Mouse (Mus musculus): ENCODE measurements around the gene Rnf150. TPM values are rescaled to one million over a fixed set of nuclear protein-coding genes. Genes with fewer than 3 reads are reported as not detected.
A peak's percentile ranks its signal among the peaks of the same experiment; 100 is the strongest.

The Rnf150 gene
- total RNA-seq, 1 experiment = 0.09 TPM

- no peak overlapping the region for H3K27ac ChIP-seq (ENCODE audit: insufficient read depth, low read depth, low read length, poor library complexity, severe bottlenecking)
- in situ Hi-C loops (cut with MboI; ENCODE audit: low sequenced_read_pairs in 2 of 2, unreplicated experiment in 2 of 2) = no loop called here
These were observed 110.2 kb downstream of the Rnf150 start for GRCm38 (mm10) chr8:82973331-82973730.

GRCm38 (mm10) chr8:82981244-82981855 is 118.2 kb downstream of the Rnf150 start:
- H3K4me1 ChIP-seq (ENCODE audit: control insufficient read depth in 2 of 2, insufficient read depth in 2 of 2, low read length in 2 of 2, poor library complexity in 1 of 2) = peaks cover 2 to 3% of the 10 kb centered on the region in 2 experiments; a peak in 3 of 4 replicates
- DNase-seq (ENCODE audit: low read depth, low spot score) = no peak
- no peak overlapping the region for H3K27ac ChIP-seq (ENCODE audit: insufficient read depth, low read depth, low read length, poor library complexity, severe bottlenecking)
- no peak overlapping the region for H3K4me3 ChIP-seq (ENCODE audit: insufficient read depth in 1 of 2, low read depth in 1 of 2, low read length in 2 of 2, poor library complexity in 1 of 2, severe bottlenecking in 1 of 2)
- no peaks in the 10 kb centered on the region for H3K9me3 ChIP-seq (ENCODE audit: control insufficient read depth, insufficient read depth, low read depth, low read length)
- no peak for TF ChIP-seq HCFC1 (IDR thresholded peaks at IDR 0.05; ENCODE audit: borderline replicate concordance, insufficient read depth, low read length)
- H3K9ac ChIP-seq (ENCODE audit: insufficient read depth, low read depth, low read length, poor library complexity, severe bottlenecking) = no peak overlapping the region
- no peaks in the 10 kb centered on the region for H3K36me3 ChIP-seq (ENCODE audit: control insufficient read depth, insufficient read depth, low read length, poor library complexity, severe bottlenecking)
- in situ Hi-C loops (cut with MboI; ENCODE audit: low sequenced_read_pairs in 2 of 2, unreplicated experiment in 2 of 2) = no loop called here

More at GRCm38 (mm10) chr8:82973331-82973730, 110.2 kb downstream of the Rnf150 start:
- TF ChIP-seq ZC3H11A (IDR thresholded peaks at IDR 0.05; ENCODE audit: borderline replicate concordance, low read depth, low read length) (no peak), MAFK (IDR thresholded peaks at IDR 0.05; ENCODE audit: insufficient read depth, low read depth, low read length) (no peak), CHD2 (IDR thresholded peaks at IDR 0.05; ENCODE audit: low read depth, low read length) (no peak), ZNF384 (IDR thresholded peaks at IDR 0.05; ENCODE audit: low read depth, low read length) (no peak), HCFC1 (IDR thresholded peaks at IDR 0.05; ENCODE audit: borderline replicate concordance, insufficient read depth, low read length) (no peak)
- Histone ChIP-seq H3K4me3 (ENCODE audit: insufficient read depth in 1 of 2, low read depth in 1 of 2, low read length in 2 of 2, poor library complexity in 1 of 2, severe bottlenecking in 1 of 2) (no peak overlapping the region), H3K9ac (ENCODE audit: insufficient read depth, low read depth, low read length, poor library complexity, severe bottlenecking) (no peak overlapping the region), H3K9me3 (ENCODE audit: control insufficient read depth, insufficient read depth, low read depth, low read length) (no peaks in the 10 kb centered on the region), H3K36me3 (ENCODE audit: control insufficient read depth, insufficient read depth, low read length, poor library complexity, severe bottlenecking) (no peaks in the 10 kb centered on the region), H3K4me1 (ENCODE audit: control insufficient read depth in 2 of 2, insufficient read depth in 2 of 2, low read length in 2 of 2, poor library complexity in 1 of 2) (no peaks in the 10 kb centered on the region)
- DNase-seq (ENCODE audit: low read depth, low spot score) = no peak

DNA sequence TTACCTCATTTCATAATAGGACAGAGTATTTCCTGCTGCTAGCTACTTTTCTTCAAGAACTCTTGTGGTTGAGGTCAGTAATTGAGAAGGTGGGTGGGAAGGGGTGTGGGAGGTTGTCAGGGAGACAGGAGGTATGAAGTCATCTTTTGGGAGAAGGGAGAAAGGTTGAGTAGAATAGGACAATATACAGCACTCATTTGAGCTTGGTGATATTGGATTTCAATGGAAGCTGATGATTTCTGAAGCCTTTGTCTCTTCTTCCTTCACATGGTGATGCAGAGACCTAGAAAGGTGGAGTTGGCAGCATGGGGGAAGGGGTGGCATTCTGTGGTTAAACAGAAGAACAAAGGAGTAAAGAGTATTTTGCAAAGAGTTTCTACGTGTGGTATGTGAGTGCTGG is 119.7 kb downstream of the Rnf150 start:
- peak; percentile 86 for DNase-seq (ENCODE audit: low read depth, low spot score)
- no peak overlapping the region for H3K27ac ChIP-seq (ENCODE audit: insufficient read depth, low read depth, low read length, poor library complexity, severe bottlenecking)
- H3K4me3 ChIP-seq (ENCODE audit: insufficient read depth in 1 of 2, low read depth in 1 of 2, low read length in 2 of 2, poor library complexity in 1 of 2, severe bottlenecking in 1 of 2) = no peak overlapping the region
- no peak overlapping the region for H3K9ac ChIP-seq (ENCODE audit: insufficient read depth, low read depth, low read length, poor library complexity, severe bottlenecking)
- in situ Hi-C loops (cut with MboI; ENCODE audit: low sequenced_read_pairs in 2 of 2, unreplicated experiment in 2 of 2) = no loop called here
- H3K36me3 ChIP-seq (ENCODE audit: control insufficient read depth, insufficient read depth, low read length, poor library complexity, severe bottlenecking) = no peaks in the 10 kb centered on the region
- H3K9me3 ChIP-seq (ENCODE audit: control insufficient read depth, insufficient read depth, low read depth, low read length) = no peaks in the 10 kb centered on the region
- H3K4me1 ChIP-seq (ENCODE audit: control insufficient read depth in 2 of 2, insufficient read depth in 2 of 2, low read length in 2 of 2, poor library complexity in 1 of 2) = peaks cover 2 to 3% of the 10 kb centered on the region in 2 experiments; a peak in 3 of 4 replicates
- TF ChIP-seq HCFC1 (IDR thresholded peaks at IDR 0.05; ENCODE audit: borderline replicate concordance, insufficient read depth, low read length) = no peak
- no peak for TF ChIP-seq CHD2 (IDR thresholded peaks at IDR 0.05; ENCODE audit: low read depth, low read length)
- TF ChIP-seq ZNF384 (IDR thresholded peaks at IDR 0.05; ENCODE audit: low read depth, low read length) = no peak
- no peak for TF ChIP-seq MAFK (IDR thresholded peaks at IDR 0.05; ENCODE audit: insufficient read depth, low read depth, low read length)
- TF ChIP-seq ZC3H11A (IDR thresholded peaks at IDR 0.05; ENCODE audit: borderline replicate concordance, low read depth, low read length) = no peak

DNA sequence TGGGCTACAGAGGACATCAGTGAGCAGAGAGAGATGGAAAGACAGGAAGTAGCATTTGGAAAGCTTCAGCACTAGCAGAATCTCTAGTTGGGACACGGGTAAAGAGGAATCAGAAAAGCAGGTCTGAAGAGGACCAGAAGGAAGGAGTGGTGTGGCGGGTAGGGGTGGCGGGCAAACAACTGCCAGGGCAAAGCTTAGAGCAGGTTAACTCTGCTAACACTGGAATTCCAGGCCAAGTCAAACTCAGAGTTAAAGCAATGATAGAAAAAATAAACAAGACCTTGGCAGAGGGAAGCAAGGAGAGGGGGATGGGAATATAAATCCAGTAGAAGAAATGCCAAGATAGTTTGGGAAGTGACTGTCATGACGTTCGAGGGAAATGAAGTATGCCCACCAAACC is 120.1 kb downstream of the Rnf150 start:
- H3K36me3 ChIP-seq (ENCODE audit: control insufficient read depth, insufficient read depth, low read length, poor library complexity, severe bottlenecking) = no peaks in the 10 kb centered on the region
- peaks cover 2 to 3% of the 10 kb centered on the region in 2 experiments; a peak in 3 of 4 replicates for H3K4me1 ChIP-seq (ENCODE audit: control insufficient read depth in 2 of 2, insufficient read depth in 2 of 2, low read length in 2 of 2, poor library complexity in 1 of 2)
- H3K4me3 ChIP-seq (ENCODE audit: insufficient read depth in 1 of 2, low read depth in 1 of 2, low read length in 2 of 2, poor library complexity in 1 of 2, severe bottlenecking in 1 of 2) = no peak overlapping the region
- H3K27ac ChIP-seq (ENCODE audit: insufficient read depth, low read depth, low read length, poor library complexity, severe bottlenecking) = 0 out of 2 replicates have a peak overlapping the region, but pooled peaks have one; percentile 53
- H3K9ac ChIP-seq (ENCODE audit: insufficient read depth, low read depth, low read length, poor library complexity, severe bottlenecking) = no peak overlapping the region
- H3K9me3 ChIP-seq (ENCODE audit: control insufficient read depth, insufficient read depth, low read depth, low read length) = no peaks in the 10 kb centered on the region
- in situ Hi-C loops (cut with MboI; ENCODE audit: low sequenced_read_pairs in 2 of 2, unreplicated experiment in 2 of 2) = no loop called here
- TF ChIP-seq MAFK (IDR thresholded peaks at IDR 0.05; ENCODE audit: insufficient read depth, low read depth, low read length) (no peak), CHD2 (IDR thresholded peaks at IDR 0.05; ENCODE audit: low read depth, low read length) (no peak), ZC3H11A (IDR thresholded peaks at IDR 0.05; ENCODE audit: borderline replicate concordance, low read depth, low read length) (no peak), HCFC1 (IDR thresholded peaks at IDR 0.05; ENCODE audit: borderline replicate concordance, insufficient read depth, low read length) (no peak), ZNF384 (IDR thresholded peaks at IDR 0.05; ENCODE audit: low read depth, low read length) (no peak)
- no peak for DNase-seq (ENCODE audit: low read depth, low spot score)

DNA sequence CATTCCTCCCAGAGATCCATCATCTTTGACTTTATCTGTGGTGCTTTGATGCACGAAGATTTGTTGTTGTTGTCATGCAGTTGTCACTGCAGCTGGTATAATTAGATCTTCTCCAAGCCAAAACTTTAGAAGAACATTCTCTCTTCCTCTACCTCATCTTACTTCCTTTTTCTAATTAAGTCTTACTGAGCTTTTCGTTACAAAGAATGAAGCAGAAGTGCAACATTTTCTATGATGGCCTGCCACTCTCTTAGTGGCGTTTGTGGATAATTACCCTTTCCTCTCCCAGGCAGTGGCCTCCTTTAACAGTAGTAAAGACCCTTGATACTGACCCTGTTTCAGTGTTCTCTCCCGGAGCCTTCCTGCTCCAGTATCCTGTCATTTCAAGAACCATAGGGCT is 128.9 kb downstream of the Rnf150 start:
- H3K36me3 ChIP-seq (ENCODE audit: control insufficient read depth, insufficient read depth, low read length, poor library complexity, severe bottlenecking) = no peaks in the 10 kb centered on the region
- no peak overlapping the region for H3K27ac ChIP-seq (ENCODE audit: insufficient read depth, low read depth, low read length, poor library complexity, severe bottlenecking)
- no peak for DNase-seq (ENCODE audit: low read depth, low spot score)
- in situ Hi-C loops (cut with MboI; ENCODE audit: low sequenced_read_pairs in 2 of 2, unreplicated experiment in 2 of 2) = no loop called here
- H3K9me3 ChIP-seq (ENCODE audit: control insufficient read depth, insufficient read depth, low read depth, low read length) = no peaks in the 10 kb centered on the region
- H3K4me3 ChIP-seq (ENCODE audit: insufficient read depth in 1 of 2, low read depth in 1 of 2, low read length in 2 of 2, poor library complexity in 1 of 2, severe bottlenecking in 1 of 2) = no peak overlapping the region
- no peak for TF ChIP-seq MAFK (IDR thresholded peaks at IDR 0.05; ENCODE audit: insufficient read depth, low read depth, low read length)
- no peak for TF ChIP-seq HCFC1 (IDR thresholded peaks at IDR 0.05; ENCODE audit: borderline replicate concordance, insufficient read depth, low read length)
- no peak for TF ChIP-seq ZNF384 (IDR thresholded peaks at IDR 0.05; ENCODE audit: low read depth, low read length)
- TF ChIP-seq ZC3H11A (IDR thresholded peaks at IDR 0.05; ENCODE audit: borderline replicate concordance, low read depth, low read length) = no peak
- TF ChIP-seq CHD2 (IDR thresholded peaks at IDR 0.05; ENCODE audit: low read depth, low read length) = no peak
- no peaks in the 10 kb centered on the region for H3K4me1 ChIP-seq (ENCODE audit: control insufficient read depth in 2 of 2, insufficient read depth in 2 of 2, low read length in 2 of 2, poor library complexity in 1 of 2)
- no peak overlapping the region for H3K9ac ChIP-seq (ENCODE audit: insufficient read depth, low read depth, low read length, poor library complexity, severe bottlenecking)
